Mouse (Mus musculus): ENCODE measurements around the gene Aff1. TPM values are rescaled to one million over a fixed set of nuclear protein-coding genes. Genes with fewer than 3 reads are reported as not detected.

The Aff1 gene
- polyA plus RNA-seq, 1 experiment from 2014 or later, result 7.2 TPM

- no peaks in the 10 kb centered on the region for H3K27me3 ChIP-seq (replicated peaks)
- ATAC-seq (ENCODE audit: insufficient read depth, low FRiP score, low read depth), result 0 out of 2 replicates have a peak, but pooled peaks have one; percentile 45
- H3K4me2 ChIP-seq, result no peak overlapping the region
- no peaks in the 10 kb centered on the region for H3K36me3 ChIP-seq
- H3K4me3 ChIP-seq (replicated peaks), result no peak overlapping the region
- H3K9ac ChIP-seq, result no peak overlapping the region
- H3K4me1 ChIP-seq, result no peaks in the 10 kb centered on the region
- H3K9me3 ChIP-seq, result no peaks in the 10 kb centered on the region
- no peak overlapping the region for H3K27ac ChIP-seq
- WGBS, result 55% methylated on average over 6 of the region's 6 CpGs
Measured at GRCm38 (mm10) chr5:103744531-103744930, 52.4 kb downstream of the Aff1 start.

- peak; percentile 55; the same call in 1 of the 2 replicates for ATAC-seq (ENCODE audit: insufficient read depth, low FRiP score, low read depth)
- 61% methylated on average over 1 of the region's 1 CpGs for WGBS
- no peaks in the 10 kb centered on the region for H3K36me3 ChIP-seq
- no peak overlapping the region for H3K9ac ChIP-seq
- no peak overlapping the region for H3K4me3 ChIP-seq (replicated peaks)
- no peak overlapping the region for H3K4me2 ChIP-seq
- no peaks in the 10 kb centered on the region; the same call in 1 of the 2 replicates for H3K4me1 ChIP-seq
- H3K27ac ChIP-seq, result no peak overlapping the region
- no peaks in the 10 kb centered on the region for H3K9me3 ChIP-seq
- no peaks in the 10 kb centered on the region for H3K27me3 ChIP-seq (replicated peaks)
Measured at GRCm38 (mm10) chr5:103745635-103746034, 53.5 kb downstream of the Aff1 start.

DNA sequence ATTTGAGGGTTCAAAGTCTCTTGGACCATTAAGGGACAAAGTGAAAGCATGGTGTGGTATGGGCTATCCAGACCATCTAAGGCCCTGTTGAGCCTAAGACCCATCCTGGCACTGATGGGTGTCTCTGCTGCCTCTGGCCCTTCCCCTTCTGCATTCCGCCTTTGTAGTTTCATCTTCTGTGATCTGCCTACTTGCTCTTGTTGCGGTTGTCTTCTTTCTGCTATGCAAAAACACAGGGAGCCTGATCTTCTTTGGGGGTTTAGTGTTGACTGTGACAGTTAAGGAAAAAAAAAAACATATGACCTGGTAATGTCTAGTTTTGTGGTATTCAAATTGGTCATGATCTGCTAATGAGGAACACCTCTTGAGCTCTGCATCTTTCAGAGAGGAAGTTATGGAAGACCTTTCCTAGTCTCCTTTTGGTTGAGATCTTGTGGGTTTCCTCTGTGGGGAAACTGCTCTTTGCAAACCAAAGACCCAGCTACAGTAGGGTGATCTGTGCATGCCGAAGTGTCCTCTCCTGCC, 54.4 kb downstream of the Aff1 start:
- Histone ChIP-seq H3K4me2 (no peak overlapping the region), H3K27me3 (replicated peaks) (no peaks in the 10 kb centered on the region), H3K36me3 (no peaks in the 10 kb centered on the region), H3K27ac (no peak overlapping the region), H3K4me3 (replicated peaks) (no peak overlapping the region), H3K4me1 (no peaks in the 10 kb centered on the region; the same call in 1 of the 2 replicates), H3K9me3 (no peaks in the 10 kb centered on the region), H3K9ac (no peak overlapping the region)
- WGBS, result 93% methylated on average over 3 of the region's 3 CpGs
- ATAC-seq (ENCODE audit: insufficient read depth, low FRiP score, low read depth), result no peak

GRCm38 (mm10) chr5:103747098-103747497, 54.9 kb downstream of the Aff1 start:
- Histone ChIP-seq H3K27me3 (replicated peaks) (no peaks in the 10 kb centered on the region), H3K27ac (no peak overlapping the region), H3K9me3 (no peaks in the 10 kb centered on the region), H3K4me3 (replicated peaks) (no peak overlapping the region), H3K4me1 (no peaks in the 10 kb centered on the region; the same call in 1 of the 2 replicates), H3K4me2 (no peak overlapping the region), H3K9ac (no peak overlapping the region), H3K36me3 (no peaks in the 10 kb centered on the region)
- WGBS, result 70% methylated on average over 2 of the region's 2 CpGs
- ATAC-seq (ENCODE audit: insufficient read depth, low FRiP score, low read depth), result no peak

DNA sequence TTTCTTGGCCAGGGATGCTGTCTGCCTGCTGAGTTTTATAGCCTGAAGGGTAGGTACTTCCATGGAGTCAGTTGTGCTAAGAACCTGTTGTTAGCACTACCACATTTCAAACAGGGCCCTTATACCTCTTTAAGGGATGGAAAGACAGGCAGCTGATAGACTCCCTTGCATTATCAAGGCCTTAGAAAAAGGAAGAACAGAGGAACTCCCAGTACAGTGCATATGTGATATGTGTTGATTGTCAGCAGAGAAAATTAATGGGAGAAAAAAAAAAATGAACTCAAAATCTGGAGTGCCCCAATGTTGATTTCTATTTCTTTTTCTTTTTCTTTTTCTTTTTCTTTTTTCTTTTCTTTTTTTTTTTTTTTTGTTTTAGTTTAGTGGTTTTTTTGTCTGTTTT, 56.2 kb downstream of the Aff1 start:
- Histone ChIP-seq H3K4me2 (no peak overlapping the region), H3K9me3 (no peaks in the 10 kb centered on the region), H3K9ac (no peak overlapping the region), H3K27ac (no peak overlapping the region), H3K27me3 (replicated peaks) (no peaks in the 10 kb centered on the region), H3K4me1 (peaks cover 6% of the 10 kb centered on the region), H3K36me3 (no peaks in the 10 kb centered on the region), H3K4me3 (replicated peaks) (no peak overlapping the region)
- ATAC-seq (ENCODE audit: insufficient read depth, low FRiP score, low read depth), result no peak

- Histone ChIP-seq H3K4me1 (peaks cover 6% of the 10 kb centered on the region), H3K9ac (no peak overlapping the region), H3K9me3 (no peaks in the 10 kb centered on the region), H3K4me3 (replicated peaks) (no peak overlapping the region), H3K36me3 (no peaks in the 10 kb centered on the region), H3K27ac (no peak overlapping the region), H3K4me2 (no peak overlapping the region), H3K27me3 (replicated peaks) (no peaks in the 10 kb centered on the region)
- ATAC-seq (ENCODE audit: insufficient read depth, low FRiP score, low read depth), result no peak
- 71% methylated on average over 7 of the region's 7 CpGs for WGBS
Measured at GRCm38 (mm10) chr5:103749465-103750285, 57.5 kb downstream of the Aff1 start.

DNA sequence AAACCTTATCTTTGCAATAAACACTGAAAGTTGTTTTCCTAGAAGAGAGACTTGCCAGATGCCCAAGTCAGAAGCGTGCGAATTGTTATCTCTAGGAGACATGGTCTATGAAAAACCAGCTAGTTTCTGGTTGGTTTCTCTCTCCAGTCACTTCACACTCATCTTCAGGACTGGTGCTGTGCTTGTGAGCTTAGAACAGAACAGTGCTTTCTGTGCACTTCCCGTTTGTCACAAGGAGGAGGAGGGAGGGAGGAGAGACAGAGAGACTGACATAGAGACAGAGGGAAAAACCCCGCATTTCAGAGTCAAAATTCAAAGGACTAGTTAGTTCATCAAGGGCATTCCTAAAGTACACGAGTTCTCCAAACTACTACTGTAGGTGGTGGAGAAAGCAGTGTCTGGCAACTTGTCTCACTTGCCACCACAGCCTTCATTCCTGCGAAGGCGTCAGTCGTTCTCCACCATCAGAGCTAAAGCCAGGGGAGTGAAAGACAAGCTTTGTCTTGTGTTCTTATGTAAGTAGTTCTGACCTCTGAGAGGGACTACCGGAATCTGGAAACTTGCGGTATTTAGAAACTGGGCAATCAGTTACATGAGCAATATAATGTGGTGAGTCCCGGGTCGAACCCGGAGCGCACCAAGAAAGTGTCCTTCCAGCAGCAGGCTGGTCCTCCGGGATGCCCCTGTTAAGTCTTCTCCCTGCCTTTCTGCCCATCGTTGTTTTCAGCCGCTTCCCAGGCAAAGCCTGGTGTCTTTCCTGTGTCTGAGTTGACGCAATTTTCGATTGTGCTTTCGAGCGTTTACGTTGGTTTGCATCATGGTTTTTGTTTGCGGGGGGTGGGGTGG, 60.7 kb downstream of the Aff1 start:
- WGBS, result 3% methylated on average over 23 of the region's 23 CpGs
- Histone ChIP-seq H3K4me1 (peaks cover 6% of the 10 kb centered on the region), H3K4me3 (replicated peaks) (peak overlapping the region; percentile 81), H3K27ac (peak overlapping the region; percentile 97), H3K27me3 (replicated peaks) (no peaks in the 10 kb centered on the region), H3K4me2 (peak overlapping the region; percentile 81), H3K36me3 (no peaks in the 10 kb centered on the region), H3K9me3 (no peaks in the 10 kb centered on the region), H3K9ac (peak overlapping the region; percentile 78)
- ATAC-seq (ENCODE audit: insufficient read depth, low FRiP score, low read depth), result 0 out of 2 replicates have a peak, but pooled peaks have one; percentile 16

GRCm38 (mm10) chr5:103753511-103754329, 61.5 kb downstream of the Aff1 start:
- under 1% methylated on average over 65 of the region's 86 CpGs for WGBS
- no peaks in the 10 kb centered on the region for H3K9me3 ChIP-seq
- no peaks in the 10 kb centered on the region for H3K27me3 ChIP-seq (replicated peaks)
- ATAC-seq (ENCODE audit: insufficient read depth, low FRiP score, low read depth), result peak; percentile 96
- peak overlapping the region; percentile 78 for H3K9ac ChIP-seq
- peak overlapping the region; percentile 97 for H3K27ac ChIP-seq
- peak overlapping the region; percentile 81 for H3K4me2 ChIP-seq
- peaks cover 6% of the 10 kb centered on the region for H3K4me1 ChIP-seq
- H3K4me3 ChIP-seq (replicated peaks), result peak overlapping the region; percentile 81
- H3K36me3 ChIP-seq, result no peaks in the 10 kb centered on the region

GRCm38 (mm10) chr5:103754330-103755134, 62.4 kb downstream of the Aff1 start:
- 3% methylated on average over 40 of the region's 42 CpGs for WGBS

GRCm38 (mm10) chr5:103755135-103755487, 62.9 kb downstream of the Aff1 start:
- Histone ChIP-seq H3K4me3 (replicated peaks) (peak overlapping the region; percentile 81), H3K4me2 (peak overlapping the region; percentile 81), H3K9me3 (no peaks in the 10 kb centered on the region), H3K27me3 (replicated peaks) (no peaks in the 10 kb centered on the region), H3K4me1 (peaks cover 8% of the 10 kb centered on the region), H3K27ac (no peak overlapping the region; the same call in 1 of the 2 replicates), H3K9ac (no peak overlapping the region), H3K36me3 (no peaks in the 10 kb centered on the region)
- 36% methylated on average over 3 of the region's 3 CpGs for WGBS
- no peak for ATAC-seq (ENCODE audit: insufficient read depth, low FRiP score, low read depth)

More at GRCm38 (mm10) chr5:103754330-103755134, 62.4 kb downstream of the Aff1 start:
- Histone ChIP-seq H3K36me3 (no peaks in the 10 kb centered on the region), H3K9ac (peak overlapping the region; percentile 78), H3K9me3 (no peaks in the 10 kb centered on the region), H3K27me3 (replicated peaks) (no peaks in the 10 kb centered on the region), H3K4me1 (peaks cover 6% of the 10 kb centered on the region), H3K4me2 (peak overlapping the region; percentile 81), H3K4me3 (replicated peaks) (peak overlapping the region; percentile 81), H3K27ac (peak overlapping the region; percentile 97)
- peak; percentile 75 for ATAC-seq (ENCODE audit: insufficient read depth, low FRiP score, low read depth)

Data from stomach, embryonic 15.5 days (tissue).